Mouse (Mus musculus) ES-Bruce4 (cell line): ENCODE data around the gene Unc5cl.
"Not testable (repeated sequence)": the region's sequence is repeated elsewhere in the genome, so short reads cannot be mapped to it uniquely, and the experiment has no call there.

ENCODE experiments used
- CTCF ChIP-seq: IDR thresholded peaks from one replicate; pipeline ENCODE4 v1.8.1; 2011; ENCODE audit warnings: low read depth, low read length
- POLR2A ChIP-seq: IDR thresholded peaks from one replicate; pipeline ENCODE4 v1.8.1; 2011; ENCODE audit warnings: low read length; ENCODE audit not compliant: insufficient read depth

DNA sequence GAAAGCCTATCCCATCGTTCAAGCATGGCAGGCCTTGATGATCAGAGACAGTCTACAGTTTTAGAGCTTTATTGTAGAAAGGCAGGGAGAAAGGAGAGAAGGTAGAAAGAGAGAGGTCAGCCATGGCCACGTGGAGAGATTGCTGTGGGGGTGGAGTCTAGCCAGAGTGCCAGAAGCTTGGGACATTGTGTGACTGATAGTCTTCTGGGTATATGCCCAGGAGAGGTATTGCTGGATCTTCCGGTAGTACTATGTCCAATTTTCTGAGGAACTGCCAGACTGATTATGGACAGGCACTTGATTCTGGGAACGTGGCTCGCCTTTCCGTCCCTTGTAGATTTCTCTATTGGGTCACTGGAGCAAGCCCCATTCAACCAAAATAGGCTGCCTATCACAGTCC is 19.6 kb downstream of the Unc5cl start:
- TF ChIP-seq CTCF, POLR2A: not testable (repeated sequence)
